Mouse (Mus musculus): Measurements from ENCODE around the gene Ror1.

DNA sequence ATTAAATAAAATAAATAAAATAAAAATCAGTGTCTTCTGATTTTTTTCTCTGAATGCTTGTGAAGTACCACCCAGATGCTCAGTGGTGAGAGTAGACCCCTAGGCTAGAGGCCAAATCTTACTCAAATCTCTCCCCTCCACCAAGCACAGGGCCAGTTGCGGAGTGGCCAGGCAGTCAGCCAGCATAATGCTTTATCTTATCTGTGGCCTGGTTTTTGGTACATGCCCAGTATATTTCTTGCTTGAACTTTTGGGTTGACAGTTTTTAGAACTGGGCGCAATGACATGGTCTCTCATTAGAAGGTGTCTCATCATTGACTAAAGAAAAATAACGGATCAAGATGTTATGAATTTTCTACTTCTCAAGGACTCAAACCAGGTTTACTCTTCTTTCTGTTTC lies 136.3 kb downstream of the Ror1 start:
- TF ChIP-seq POLR2A (IDR thresholded peaks at IDR 0.05; ENCODE audit: low read depth, low read length) (no peak), CTCF (IDR thresholded peaks at IDR 0.05; ENCODE audit: borderline replicate concordance, insufficient read depth, low read length) (no peak)

Measured in embryonic fibroblast, embryonic 13.5 days (primary cell).